Mouse (Mus musculus): ENCODE data around the gene Mob4. TPM values are rescaled to one million over a fixed set of nuclear protein-coding genes. Genes with fewer than 3 reads are reported as not detected.

Mob4 gene
- polyA plus RNA-seq, 1 experiment: 20.8 TPM

DNA sequence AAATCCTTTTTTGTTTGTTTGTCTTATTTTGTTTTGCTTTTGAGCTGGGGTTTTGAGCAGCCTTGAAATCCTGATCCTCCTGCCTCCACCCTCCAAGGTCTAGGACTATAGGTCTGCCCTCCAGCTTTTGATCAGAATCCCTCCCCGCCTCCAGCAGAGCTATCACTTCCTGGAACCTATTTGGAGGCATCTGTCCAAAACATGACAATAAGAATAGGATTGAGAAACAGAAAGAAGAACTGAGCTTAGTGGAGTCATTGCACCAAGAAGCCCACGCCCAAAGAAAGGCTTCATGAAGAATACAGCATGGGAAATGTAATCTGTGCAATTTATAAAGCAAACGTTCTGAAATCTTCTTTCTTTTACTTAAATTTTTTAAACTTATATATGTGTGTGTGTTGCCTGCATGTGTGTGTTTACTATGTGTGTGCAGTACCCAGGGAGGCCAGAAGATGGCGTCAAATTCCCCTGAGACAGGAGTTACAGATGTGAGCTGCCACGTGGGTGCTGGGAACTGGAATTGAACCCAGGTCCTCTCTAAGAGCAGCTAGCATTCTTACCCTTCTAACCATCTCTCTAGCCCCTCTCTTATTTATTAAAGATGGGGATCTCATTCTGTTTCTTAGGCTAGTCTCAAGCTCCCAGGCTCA is 49.0 kb downstream of the Mob4 start:
- no peak overlapping the region for H3K4me3 ChIP-seq (replicated peaks; ENCODE audit: control insufficient read depth, low read depth, low read length)
- WGBS: 78% methylated on average over 5 of the region's 5 CpGs
- TF ChIP-seq POLR2A (IDR thresholded peaks at IDR 0.05; ENCODE audit: borderline replicate concordance, control insufficient read depth, low read depth, low read length): no peak
- no peak for TF ChIP-seq CTCF (IDR thresholded peaks at IDR 0.05; ENCODE audit: control insufficient read depth, insufficient read depth, low read length)
- no peak overlapping the region for H3K27ac ChIP-seq (ENCODE audit: control insufficient read depth, insufficient read depth, low read depth, low read length, poor library complexity)
- H3K4me1 ChIP-seq (ENCODE audit: control insufficient read depth, insufficient read depth, low read length): no peaks in the 10 kb centered on the region

DNA sequence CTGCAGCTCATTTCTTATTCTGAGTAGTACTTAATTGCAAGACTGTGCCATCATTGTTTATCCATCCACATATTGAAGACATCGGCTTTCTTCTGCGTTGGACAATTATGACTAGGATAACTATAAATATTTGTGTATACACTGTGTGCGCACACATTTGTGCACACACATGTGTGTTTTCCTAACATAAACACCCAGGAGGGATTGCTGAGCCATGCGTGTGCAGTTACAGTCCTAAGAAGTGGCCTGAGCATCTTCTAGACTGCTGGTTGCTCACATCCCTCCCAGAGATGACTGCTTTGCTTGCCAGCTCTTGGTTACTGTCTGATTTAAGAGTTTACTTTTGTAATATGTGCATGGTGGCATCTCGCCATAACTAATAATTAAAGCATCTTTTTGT is 51.4 kb downstream of the Mob4 start:
- 85% methylated on average over 5 of the region's 5 CpGs for WGBS
- no peaks in the 10 kb centered on the region for H3K4me1 ChIP-seq (ENCODE audit: control insufficient read depth, insufficient read depth, low read length)
- TF ChIP-seq POLR2A (IDR thresholded peaks at IDR 0.05; ENCODE audit: borderline replicate concordance, control insufficient read depth, low read depth, low read length): no peak
- TF ChIP-seq CTCF (IDR thresholded peaks at IDR 0.05; ENCODE audit: control insufficient read depth, insufficient read depth, low read length): no peak

DNA sequence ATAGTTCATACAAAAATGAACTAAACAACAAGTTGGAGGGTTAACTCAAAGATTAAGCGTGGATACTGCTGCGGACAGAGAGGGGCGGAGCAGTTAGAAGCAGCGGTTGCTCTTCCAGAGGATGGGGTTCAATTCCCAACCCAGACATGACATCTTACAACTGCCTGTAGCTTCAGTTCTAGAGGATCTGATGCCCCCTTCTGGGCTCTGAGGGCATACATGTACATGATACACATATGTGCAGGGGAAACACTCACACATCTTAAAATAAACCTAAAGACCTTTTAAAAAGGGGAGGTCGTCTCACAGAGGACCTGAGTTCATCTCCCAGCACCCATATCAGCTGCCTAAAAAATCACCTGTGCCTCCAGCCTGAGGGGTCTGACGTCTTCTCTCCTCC is 54.7 kb downstream of the Mob4 start:
- Histone ChIP-seq H3K4me3 (replicated peaks; ENCODE audit: control insufficient read depth, low read depth, low read length) (no peak overlapping the region), H3K4me1 (ENCODE audit: control insufficient read depth, insufficient read depth, low read length) (no peaks in the 10 kb centered on the region), H3K27ac (ENCODE audit: control insufficient read depth, insufficient read depth, low read depth, low read length, poor library complexity) (no peak overlapping the region)
- TF ChIP-seq CTCF (IDR thresholded peaks at IDR 0.05; ENCODE audit: control insufficient read depth, insufficient read depth, low read length) (no peak), POLR2A (IDR thresholded peaks at IDR 0.05; ENCODE audit: borderline replicate concordance, control insufficient read depth, low read depth, low read length) (no peak)
- 81% methylated on average over 6 of the region's 6 CpGs for WGBS

More for the DNA sequence above, 51.4 kb downstream of the Mob4 start:
- no peak overlapping the region for H3K27ac ChIP-seq (ENCODE audit: control insufficient read depth, insufficient read depth, low read depth, low read length, poor library complexity)
- H3K4me3 ChIP-seq (replicated peaks; ENCODE audit: control insufficient read depth, low read depth, low read length): no peak overlapping the region

DNA sequence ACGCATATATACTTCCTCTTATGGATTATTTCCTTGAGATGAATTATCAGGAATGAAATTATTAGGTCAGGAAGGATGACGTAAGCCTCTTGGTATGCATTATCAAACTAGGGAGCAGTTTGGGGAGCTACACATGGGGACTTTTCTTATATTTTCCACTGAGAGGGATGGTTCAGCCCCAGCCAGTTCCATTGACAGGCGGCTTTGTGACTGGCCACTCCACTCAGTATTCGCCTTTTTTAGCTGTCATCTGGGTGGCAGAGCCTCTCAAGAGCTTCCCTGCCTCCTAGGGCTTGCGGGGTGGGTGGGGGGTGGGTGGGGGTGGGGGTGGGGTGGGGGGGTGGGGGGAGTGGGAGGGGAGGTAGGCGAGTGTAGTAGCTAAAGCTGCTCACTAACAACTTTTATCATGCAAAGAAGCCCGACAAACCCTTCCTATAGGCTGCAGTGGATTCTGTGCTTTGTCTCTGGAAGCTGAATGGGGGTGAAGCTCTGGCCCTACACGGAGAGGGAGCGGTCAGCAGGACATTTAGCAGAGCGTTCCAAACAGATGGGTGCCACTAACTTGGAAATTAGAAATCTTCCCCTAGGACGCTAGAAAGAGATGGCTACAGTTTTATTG is 55.7 kb downstream of the Mob4 start:
- no peak overlapping the region for H3K27ac ChIP-seq (ENCODE audit: control insufficient read depth, insufficient read depth, low read depth, low read length, poor library complexity)
- 69% methylated on average over 11 of the region's 11 CpGs for WGBS
- no peak overlapping the region for H3K4me3 ChIP-seq (replicated peaks; ENCODE audit: control insufficient read depth, low read depth, low read length)
- no peaks in the 10 kb centered on the region for H3K4me1 ChIP-seq (ENCODE audit: control insufficient read depth, insufficient read depth, low read length)
- no peak for TF ChIP-seq POLR2A (IDR thresholded peaks at IDR 0.05; ENCODE audit: borderline replicate concordance, control insufficient read depth, low read depth, low read length)
- TF ChIP-seq CTCF (IDR thresholded peaks at IDR 0.05; ENCODE audit: control insufficient read depth, insufficient read depth, low read length): no peak

DNA sequence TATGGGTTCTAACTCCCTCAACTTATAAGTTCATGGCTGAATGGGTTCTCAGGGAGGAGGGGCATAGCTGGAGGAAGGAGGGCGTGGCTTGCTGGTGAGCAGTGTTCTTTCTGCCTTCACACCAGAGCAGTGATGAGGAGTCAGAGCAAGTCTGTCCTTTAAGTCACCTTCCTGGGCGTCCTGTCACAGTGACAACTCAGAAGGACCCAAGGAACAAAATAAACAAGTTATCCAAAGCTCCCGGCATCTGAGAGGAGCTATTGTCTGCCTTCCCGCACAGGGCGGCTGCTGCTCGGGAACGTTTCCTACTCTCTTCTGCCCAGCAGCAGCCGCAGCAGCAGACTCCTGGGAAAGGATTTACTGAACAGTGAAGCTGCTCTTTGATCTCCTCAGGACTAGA is 61.0 kb downstream of the Mob4 start:
- TF ChIP-seq CTCF (IDR thresholded peaks at IDR 0.05; ENCODE audit: control insufficient read depth, insufficient read depth, low read length) (no peak), POLR2A (IDR thresholded peaks at IDR 0.05; ENCODE audit: borderline replicate concordance, control insufficient read depth, low read depth, low read length) (no peak)
- Histone ChIP-seq H3K4me1 (ENCODE audit: control insufficient read depth, insufficient read depth, low read length) (no peaks in the 10 kb centered on the region; the same call in 1 of the 2 replicates), H3K27ac (ENCODE audit: control insufficient read depth, insufficient read depth, low read depth, low read length, poor library complexity) (no peak overlapping the region), H3K4me3 (replicated peaks; ENCODE audit: control insufficient read depth, low read depth, low read length) (no peak overlapping the region)
- 53% methylated on average over 8 of the region's 8 CpGs for WGBS

DNA sequence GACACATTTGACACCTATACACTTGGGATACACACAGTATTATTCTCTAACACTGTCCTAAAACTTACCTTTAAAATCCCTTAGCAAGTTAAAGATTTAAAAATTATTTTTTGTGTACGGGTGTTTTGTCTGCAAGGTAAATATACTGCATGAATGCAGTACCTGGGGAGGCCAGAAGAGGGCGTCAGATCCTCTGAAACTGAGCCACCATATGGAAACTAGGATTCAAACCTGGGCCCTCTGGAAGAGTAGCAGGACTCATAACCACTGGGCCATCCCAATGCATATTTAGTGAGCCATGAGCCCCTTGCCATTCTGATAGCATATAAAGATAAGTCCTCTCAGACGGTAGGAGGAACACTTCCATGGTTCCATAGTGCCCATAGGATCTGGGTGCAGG is 61.8 kb downstream of the Mob4 start:
- Histone ChIP-seq H3K27ac (ENCODE audit: control insufficient read depth, insufficient read depth, low read depth, low read length, poor library complexity) (no peak overlapping the region), H3K4me1 (ENCODE audit: control insufficient read depth, insufficient read depth, low read length) (no peaks in the 10 kb centered on the region; the same call in 1 of the 2 replicates), H3K4me3 (replicated peaks; ENCODE audit: control insufficient read depth, low read depth, low read length) (no peak overlapping the region)
- TF ChIP-seq CTCF (IDR thresholded peaks at IDR 0.05; ENCODE audit: control insufficient read depth, insufficient read depth, low read length): peak; percentile 40
- no peak for TF ChIP-seq POLR2A (IDR thresholded peaks at IDR 0.05; ENCODE audit: borderline replicate concordance, control insufficient read depth, low read depth, low read length)
- WGBS: 43% methylated on average over 3 of the region's 3 CpGs

DNA sequence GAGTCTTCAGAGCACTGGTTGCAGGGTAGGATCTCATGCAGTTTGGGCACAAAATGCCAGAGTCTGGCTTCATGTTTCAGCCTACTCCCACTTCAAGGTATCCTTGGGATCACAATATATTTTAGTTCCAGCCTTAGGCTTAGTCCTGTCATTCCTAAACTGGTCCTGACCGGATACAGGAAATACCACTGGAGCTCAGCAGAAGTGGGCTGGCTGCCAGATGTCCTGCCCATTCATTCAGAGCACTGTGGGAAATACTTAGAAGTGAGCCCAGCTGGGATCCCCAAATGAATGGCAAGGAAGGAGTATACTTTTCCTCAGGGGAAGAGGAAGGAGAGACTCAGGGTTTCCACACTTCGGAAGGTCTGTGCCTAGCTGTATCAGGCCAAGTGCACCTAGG is 62.3 kb downstream of the Mob4 start:
- Histone ChIP-seq H3K4me3 (replicated peaks; ENCODE audit: control insufficient read depth, low read depth, low read length) (no peak overlapping the region), H3K4me1 (ENCODE audit: control insufficient read depth, insufficient read depth, low read length) (no peaks in the 10 kb centered on the region; the same call in 1 of the 2 replicates), H3K27ac (ENCODE audit: control insufficient read depth, insufficient read depth, low read depth, low read length, poor library complexity) (no peak overlapping the region)
- WGBS: 70% methylated on average over 2 of the region's 2 CpGs
- no peak for TF ChIP-seq POLR2A (IDR thresholded peaks at IDR 0.05; ENCODE audit: borderline replicate concordance, control insufficient read depth, low read depth, low read length)

DNA sequence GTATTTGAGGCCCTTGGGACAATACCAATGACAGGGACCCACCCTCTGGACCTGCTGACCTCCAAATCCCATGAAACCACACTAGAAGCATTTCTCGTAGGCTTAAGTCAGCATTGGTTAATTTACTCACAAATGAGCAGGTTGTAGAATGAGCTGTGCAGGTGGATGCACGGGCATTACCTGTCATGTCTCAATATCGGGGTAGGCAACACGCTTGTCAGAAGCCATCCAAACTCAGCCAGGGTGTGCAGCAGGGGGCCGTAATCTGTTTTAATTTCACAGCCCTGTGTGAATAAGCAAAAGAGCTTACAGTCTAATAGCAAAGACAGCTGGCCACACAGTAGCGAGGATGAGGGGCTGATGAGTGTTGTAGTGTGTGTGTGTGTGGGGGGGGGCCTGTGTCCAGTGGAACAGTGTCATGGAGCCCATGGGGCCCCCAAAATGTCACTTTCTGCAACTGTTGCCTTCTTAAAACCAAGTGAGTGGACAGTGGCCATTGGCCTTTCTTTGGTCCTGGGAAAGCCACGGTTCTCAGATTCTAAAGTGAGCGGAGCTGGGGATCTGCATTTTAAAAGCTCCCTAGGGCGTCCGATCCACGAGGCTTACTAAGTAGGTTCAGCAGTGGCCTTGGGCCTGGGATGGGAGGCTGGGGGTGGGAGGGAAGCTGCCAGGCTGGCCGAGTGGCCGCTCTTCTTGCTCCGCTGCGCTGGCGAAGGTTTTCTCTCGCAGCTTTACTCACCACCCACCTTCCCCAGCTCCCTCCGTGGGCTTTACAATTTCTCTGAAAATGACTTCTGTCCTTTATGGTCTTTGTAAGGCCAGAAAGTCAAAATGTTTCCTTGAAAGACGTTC is 63.3 kb downstream of the Mob4 start:
- WGBS: 86% methylated on average over 19 of the region's 19 CpGs
- TF ChIP-seq CTCF (IDR thresholded peaks at IDR 0.05; ENCODE audit: control insufficient read depth, insufficient read depth, low read length): no peak
- H3K4me3 ChIP-seq (replicated peaks; ENCODE audit: control insufficient read depth, low read depth, low read length): no peak overlapping the region
- H3K27ac ChIP-seq (ENCODE audit: control insufficient read depth, insufficient read depth, low read depth, low read length, poor library complexity): no peak overlapping the region
- H3K4me1 ChIP-seq (ENCODE audit: control insufficient read depth, insufficient read depth, low read length): no peaks in the 10 kb centered on the region; the same call in 1 of the 2 replicates

Measured in bone marrow, adult 2 months (tissue).